Mouse (Mus musculus): ENCODE results near the gene Mpp3.

GRCm38 (mm10) chr11:102052697-102053096 is 24.4 kb upstream of the Mpp3 start:
- no peak for TF ChIP-seq CTCF (IDR thresholded peaks at IDR 0.05; ENCODE audit: low read depth)
- no peak for TF ChIP-seq EP300 (optimal IDR thresholded peaks at IDR 0.05)

Data from stomach, postnatal 0 days (tissue).